In the genomic region with DNA sequence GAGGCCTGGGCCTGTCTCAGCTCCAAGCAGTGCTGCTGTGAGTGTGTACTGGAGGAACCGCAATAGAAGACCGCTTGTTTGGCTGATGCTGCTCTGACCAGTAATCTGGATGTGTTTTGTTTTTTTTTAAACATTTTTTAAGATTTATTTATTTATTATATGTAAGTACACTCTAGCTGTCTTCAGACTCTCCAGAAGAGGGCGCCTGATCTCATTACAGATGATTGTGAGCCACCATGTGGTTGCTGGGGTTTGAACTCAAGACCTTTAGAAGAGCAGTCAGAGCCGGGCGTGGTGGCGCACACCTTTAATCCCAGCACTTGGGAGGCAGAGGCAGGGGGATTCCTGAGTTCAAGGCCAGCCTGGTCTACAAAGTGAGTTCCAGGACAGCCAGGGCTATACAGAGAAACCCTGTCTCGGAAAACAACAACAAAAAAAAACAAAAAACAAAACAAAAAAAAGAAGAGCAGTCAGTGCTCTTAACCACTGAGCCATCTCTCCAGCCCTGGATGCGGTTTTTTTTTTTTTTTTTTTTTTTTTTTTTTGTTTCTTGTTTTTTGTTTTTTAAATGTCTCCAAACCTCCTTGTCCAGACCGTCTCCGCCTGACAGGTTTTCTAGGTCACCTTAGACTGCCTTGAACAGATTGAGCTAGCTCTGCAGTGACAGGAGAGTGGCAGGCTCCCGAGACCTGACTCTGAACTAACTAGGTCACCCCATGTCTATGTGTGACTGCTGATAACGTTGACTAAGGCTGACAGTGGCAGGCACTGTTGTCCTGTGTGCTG, we compare ENCODE assay signal across 10 mouse cellular contexts. TPM values are rescaled to one million over a fixed set of nuclear protein-coding genes. Genes with fewer than 3 reads are reported as not detected.
DNase-seq lines count a peak whose midpoint lies in the region; ATAC-seq and TF ChIP-seq lines count a peak whose summit lies in the region.
"Had no signal": no experiment of that assay in that cellular context is flagged by ENCODE, and none has a peak within 500 bp of the region (broad histone marks: within the 10 kb centered on the region; RNA-seq: fewer than 3 reads in every experiment).

No protein-coding gene starts in this region.

- no peak for TF ChIP-seq CTCF in kidney, adult 2 months (conservative IDR thresholded peaks at IDR 0.05; ENCODE audit: insufficient read depth, insufficient read length, low read depth, low read length)

- no peak overlapping the region for H3K9ac ChIP-seq in kidney, embryonic 16.5 days (replicated peaks; ENCODE audit: low read length)
- H3K9ac ChIP-seq in embryonic facial prominence, embryonic 11.5 days (replicated peaks; ENCODE audit: low read length): no peak overlapping the region
- H3K9ac ChIP-seq: midbrain, embryonic 15.5 days had no signal

- DNase-seq in kidney, adult 2 months: peak; percentile 41
- peak; percentile 16 for DNase-seq in urinary bladder, postnatal 14 days (ENCODE audit: low spot score)
- no peak for DNase-seq in urinary bladder, adult 2 months (ENCODE audit: low spot score)
- peak; percentile 57 for DNase-seq in embryonic facial prominence, embryonic 11.5 days (ENCODE audit: low spot score)
- peak; percentile 68 for DNase-seq in thymus, postnatal 4 days
- no peak for DNase-seq in layer of hippocampus, adult 11-12 months (ENCODE audit: low spot score)
- DNase-seq in ovary, postnatal 10 days (ENCODE audit: low spot score): no peak

- no peak for TF ChIP-seq POLR2A in kidney, adult 2 months (IDR thresholded peaks at IDR 0.05; ENCODE audit: low read depth, low read length)

- no peak overlapping the region for H3K4me3 ChIP-seq in kidney, adult 2 months (ENCODE audit: insufficient read depth, low read depth, low read length)
- no peak overlapping the region for H3K4me3 ChIP-seq in kidney, embryonic 16.5 days (ENCODE audit: low read length)
- H3K4me3 ChIP-seq in embryonic facial prominence, embryonic 11.5 days (ENCODE audit: low read depth, low read length): no peak overlapping the region
- H3K4me3 ChIP-seq: midbrain, embryonic 15.5 days had no signal

- no peaks in the 10 kb centered on the region for H3K9me3 ChIP-seq in kidney, embryonic 16.5 days (ENCODE audit: low read length)
- no peaks in the 10 kb centered on the region for H3K9me3 ChIP-seq in embryonic facial prominence, embryonic 11.5 days (replicated peaks; ENCODE audit: control insufficient read depth, low read length)
- H3K9me3 ChIP-seq: midbrain, embryonic 15.5 days had no signal

- no peak overlapping the region for H3K27ac ChIP-seq in kidney, adult 2 months (ENCODE audit: insufficient read depth, low read depth, low read length)
- no peak overlapping the region for H3K27ac ChIP-seq in kidney, embryonic 16.5 days (ENCODE audit: low read length)
- H3K27ac ChIP-seq in embryonic facial prominence, embryonic 11.5 days (replicated peaks; ENCODE audit: low read depth, low read length): no peak overlapping the region
- H3K27ac ChIP-seq: midbrain, embryonic 15.5 days had no signal

- WGBS in kidney, adult 2 months: 65% methylated on average over 12 of the region's 12 CpGs
- 78% methylated on average over 12 of the region's 12 CpGs for WGBS in kidney, embryonic 16.5 days
- 83% methylated on average over 12 of the region's 12 CpGs for WGBS in embryonic facial prominence, embryonic 11.5 days

- H3K4me2 ChIP-seq in kidney, embryonic 16.5 days (replicated peaks; ENCODE audit: low read depth, low read length): no peak overlapping the region
- H3K4me2 ChIP-seq in embryonic facial prominence, embryonic 11.5 days (ENCODE audit: low read depth, low read length): no peak overlapping the region
- H3K4me2 ChIP-seq: midbrain, embryonic 15.5 days had no signal

- no peaks in the 10 kb centered on the region for H3K27me3 ChIP-seq in kidney, adult 2 months (replicated peaks; ENCODE audit: control insufficient read depth, insufficient read depth, low read length)
- no peaks in the 10 kb centered on the region for H3K27me3 ChIP-seq in kidney, embryonic 16.5 days (ENCODE audit: insufficient read depth, low read length)
- H3K27me3 ChIP-seq in embryonic facial prominence, embryonic 11.5 days (ENCODE audit: control insufficient read depth, insufficient read depth, low read length): no peaks in the 10 kb centered on the region
- H3K27me3 ChIP-seq: midbrain, embryonic 15.5 days had no signal

- no peak for ATAC-seq in kidney, embryonic 16.5 days (ENCODE audit: low FRiP score, low TSS enrichment)
- no peak for ATAC-seq in embryonic facial prominence, embryonic 11.5 days (replicated peaks; ENCODE audit: insufficient number of reproducible peaks, low FRiP score, low TSS enrichment, low read depth)
- ATAC-seq: midbrain, embryonic 15.5 days had no signal

- no peaks in the 10 kb centered on the region for H3K4me1 ChIP-seq in kidney, adult 2 months (ENCODE audit: control insufficient read depth, insufficient read depth, low read length)
- no peaks in the 10 kb centered on the region for H3K4me1 ChIP-seq in kidney, embryonic 16.5 days (ENCODE audit: insufficient read depth, low read length)
- H3K4me1 ChIP-seq in embryonic facial prominence, embryonic 11.5 days (ENCODE audit: control insufficient read depth, insufficient read depth, low read length): no peaks in the 10 kb centered on the region
- H3K4me1 ChIP-seq: midbrain, embryonic 15.5 days had no signal

- H3K36me3 ChIP-seq in kidney, adult 2 months (ENCODE audit: control insufficient read depth, insufficient read depth, low read length): peaks cover 2% of the 10 kb centered on the region; the same call in 1 of the 2 replicates
- H3K36me3 ChIP-seq in kidney, embryonic 16.5 days (ENCODE audit: insufficient read depth, low read length): peaks cover 45% of the 10 kb centered on the region
- H3K36me3 ChIP-seq in embryonic facial prominence, embryonic 11.5 days (replicated peaks; ENCODE audit: control insufficient read depth, insufficient read depth, low read depth, low read length): peaks cover 12% of the 10 kb centered on the region

RNA-seq across cellular contexts. Expression of a gene that starts 2.4 kb away (rescaled TPM):
- polyA plus RNA-seq in kidney, adult 2 months (2012; rRNA removed): 29.0 and 29.8 TPM in 2 replicates
- polyA plus RNA-seq in kidney, embryonic 16.5 days (2015; fragmentation: Nextera tagmentation; extraction: Ambion mirVana): 28.4 and 28.9 TPM in 2 replicates
- polyA plus RNA-seq in urinary bladder, adult 2 months (2012; rRNA removed): 19.5 and 21.7 TPM in 2 replicates
- 26.9 and 31.6 TPM in 2 replicates for polyA plus RNA-seq in embryonic facial prominence, embryonic 11.5 days (2014; fragmentation: Nextera tagmentation; extraction: Ambion mirVana)

RNA-seq across cellular contexts. Expression of a gene that starts 11.3 kb away (rescaled TPM):
- 48.7 and 58.2 TPM in 2 replicates for polyA plus RNA-seq in kidney, adult 2 months (2012; rRNA removed)
- polyA plus RNA-seq in kidney, embryonic 16.5 days (2015; fragmentation: Nextera tagmentation; extraction: Ambion mirVana): 283 and 300 TPM in 2 replicates
- 77.9 and 79.0 TPM in 2 replicates for polyA plus RNA-seq in urinary bladder, adult 2 months (2012; rRNA removed)
- 342 and 357 TPM in 2 replicates for polyA plus RNA-seq in embryonic facial prominence, embryonic 11.5 days (2014; fragmentation: Nextera tagmentation; extraction: Ambion mirVana)

RNA-seq across cellular contexts. Expression of a gene that starts 22.9 kb away (rescaled TPM):
- 0.01 and 0.02 TPM in 2 replicates for polyA plus RNA-seq in kidney, adult 2 months (2012; rRNA removed)
- polyA plus RNA-seq in kidney, embryonic 16.5 days (2015; fragmentation: Nextera tagmentation; extraction: Ambion mirVana): not detected in 2 replicates
- not detected in 2 replicates for polyA plus RNA-seq in urinary bladder, adult 2 months (2012; rRNA removed)
- 0.06 TPM in 1 of 2 replicates, not detected in the other for polyA plus RNA-seq in embryonic facial prominence, embryonic 11.5 days (2014; fragmentation: Nextera tagmentation; extraction: Ambion mirVana)
- polyA plus RNA-seq: frontal cortex, adult 2 months; midbrain, embryonic 15.5 days had no signal

RNA-seq across cellular contexts. Expression of a gene that starts 33.7 kb away (rescaled TPM):
- not detected in 2 replicates for polyA plus RNA-seq in kidney, adult 2 months (2012; rRNA removed)
- 0.10 TPM in 1 of 2 replicates, not detected in the other for polyA plus RNA-seq in kidney, embryonic 16.5 days (2015; fragmentation: Nextera tagmentation; extraction: Ambion mirVana)
- polyA plus RNA-seq in urinary bladder, adult 2 months (2012; rRNA removed): 0.78 and 0.99 TPM in 2 replicates
- not detected in 2 replicates for polyA plus RNA-seq in embryonic facial prominence, embryonic 11.5 days (2014; fragmentation: Nextera tagmentation; extraction: Ambion mirVana)
- polyA plus RNA-seq: midbrain, embryonic 15.5 days had no signal

RNA-seq across cellular contexts. Expression of a gene that starts 48.5 kb away (rescaled TPM):
- 15.6 and 22.1 TPM in 2 replicates for polyA plus RNA-seq in kidney, adult 2 months (2012; rRNA removed)
- polyA plus RNA-seq in kidney, embryonic 16.5 days (2015; fragmentation: Nextera tagmentation; extraction: Ambion mirVana): 89.2 and 89.4 TPM in 2 replicates
- polyA plus RNA-seq in urinary bladder, adult 2 months (2012; rRNA removed): 18.3 and 20.4 TPM in 2 replicates
- 91.5 and 94.4 TPM in 2 replicates for polyA plus RNA-seq in embryonic facial prominence, embryonic 11.5 days (2014; fragmentation: Nextera tagmentation; extraction: Ambion mirVana)

Comparison
In these comparisons a context has a peak if more than half of its experiments do, and no peak if none do; other contexts are left out.
1. DNase-seq: peak in kidney, adult 2 months (single experiment), urinary bladder, postnatal 14 days (single experiment), embryonic facial prominence, embryonic 11.5 days (single experiment) and thymus, postnatal 4 days (single experiment); none in urinary bladder, adult 2 months (single experiment), layer of hippocampus, adult 11-12 months (single experiment) and ovary, postnatal 10 days (single experiment).